Mouse (Mus musculus): ENCODE results near the gene Rprd1b.

Gene Rprd1b

GRCm38 (mm10) chr2:158028354-158028863, at the start of gene Rprd1b, which contains the start of gene Tti1:
Rprd1b (plus strand) TSS chr2:158028497.
Tti1 (minus strand) TSS chr2:158028433.
- peak; percentile 85 to 94 for DNase-seq (ENCODE audit: low spot score in 2 of 2)

GRCm38 (mm10) chr2:157979241-157979640, 49.1 kb upstream of the Rprd1b start:
- no peak for DNase-seq (ENCODE audit: low spot score in 2 of 2)

- DNase-seq (ENCODE audit: low spot score in 2 of 2), result no peak
Observed at GRCm38 (mm10) chr2:157982727-157983126, 45.6 kb upstream of the Rprd1b start.

- DNase-seq (ENCODE audit: low spot score in 2 of 2), result no peak
Observed at GRCm38 (mm10) chr2:157983276-157983675, 45.0 kb upstream of the Rprd1b start.

- DNase-seq (ENCODE audit: low spot score in 2 of 2), result no peak
Observed at GRCm38 (mm10) chr2:157985611-157986010, 42.7 kb upstream of the Rprd1b start.

- DNase-seq (ENCODE audit: low spot score in 2 of 2), result no peak
Observed at GRCm38 (mm10) chr2:157986235-157986634, 42.1 kb upstream of the Rprd1b start.

GRCm38 (mm10) chr2:157988416-157989190, 39.7 kb upstream of the Rprd1b start:
- DNase-seq (ENCODE audit: low spot score in 2 of 2), result no peak

GRCm38 (mm10) chr2:157989946-157990345, 38.4 kb upstream of the Rprd1b start:
- DNase-seq (ENCODE audit: low spot score in 2 of 2), result no peak

- no peak for DNase-seq (ENCODE audit: low spot score in 2 of 2)
Observed at GRCm38 (mm10) chr2:157991026-157991425, 37.3 kb upstream of the Rprd1b start.

GRCm38 (mm10) chr2:157992501-157992900, 35.8 kb upstream of the Rprd1b start:
- DNase-seq (ENCODE audit: low spot score in 2 of 2), result no peak

GRCm38 (mm10) chr2:157998817-157999216, 29.5 kb upstream of the Rprd1b start:
- DNase-seq (ENCODE audit: low spot score in 2 of 2), result no peak

- DNase-seq (ENCODE audit: low spot score in 2 of 2), result no peak
Observed at GRCm38 (mm10) chr2:158004620-158005019, 23.7 kb upstream of the Rprd1b start.

- no peak for DNase-seq (ENCODE audit: low spot score in 2 of 2)
Observed at GRCm38 (mm10) chr2:158005641-158006040, 22.7 kb upstream of the Rprd1b start.

- DNase-seq (ENCODE audit: low spot score in 2 of 2), result no peak
Observed at GRCm38 (mm10) chr2:158009373-158009772, 18.9 kb upstream of the Rprd1b start.

GRCm38 (mm10) chr2:158012608-158013007, 15.7 kb upstream of the Rprd1b start:
- no peak for DNase-seq (ENCODE audit: low spot score in 2 of 2)

GRCm38 (mm10) chr2:158017330-158017729, 11.0 kb upstream of the Rprd1b start:
- DNase-seq (ENCODE audit: low spot score in 2 of 2), result no peak

- DNase-seq (ENCODE audit: low spot score in 2 of 2), result no peak
Observed at GRCm38 (mm10) chr2:158027855-158028353, 393 bp upstream of the Rprd1b start.

GRCm38 (mm10) chr2:158030007-158030406, 1.7 kb downstream of the Rprd1b start:
- no peak for DNase-seq (ENCODE audit: low spot score in 2 of 2)

- no peak for DNase-seq (ENCODE audit: low spot score in 2 of 2)
Observed at GRCm38 (mm10) chr2:158035813-158036212, 7.5 kb downstream of the Rprd1b start.

- no peak for DNase-seq (ENCODE audit: low spot score in 2 of 2)
Observed at GRCm38 (mm10) chr2:158036408-158036807, 8.1 kb downstream of the Rprd1b start.

GRCm38 (mm10) chr2:158036953-158037352, 8.7 kb downstream of the Rprd1b start:
- no peak for DNase-seq (ENCODE audit: low spot score in 2 of 2)

- DNase-seq (ENCODE audit: low spot score in 2 of 2), result no peak
Observed at GRCm38 (mm10) chr2:158037571-158037970, 9.3 kb downstream of the Rprd1b start.

- DNase-seq (ENCODE audit: low spot score in 2 of 2), result no peak
Observed at GRCm38 (mm10) chr2:158039662-158040061, 11.4 kb downstream of the Rprd1b start.

Measured in spleen, postnatal 14 days (tissue).